Mouse (Mus musculus) hindbrain, embryonic 10.5 days (tissue): ENCODE results near the gene Espl1. TPM values are rescaled to one million over a fixed set of nuclear protein-coding genes. Genes with fewer than 3 reads are reported as not detected.

Source experiments
- DNase-seq: peaks from one replicate; pipeline ENCODE4 v3.0.0-alpha.2; 2017; ENCODE audit warnings: low spot score
- H3K27ac ChIP-seq: fragments of 300-500 bp; sonication (generic); 2 replicates; pipeline ENCODE4 v1.5.1; 2016; ENCODE audit warnings: mild to moderate bottlenecking, moderate library complexity
- H3K27me3 ChIP-seq: fragments of 300-500 bp; sonication (generic); 2 replicates; pipeline ENCODE4 v1.6.1; 2016; ENCODE audit warnings: mild to moderate bottlenecking; ENCODE audit not compliant: poor library complexity, insufficient read depth, severe bottlenecking
- H3K36me3 ChIP-seq: fragments of 300-500 bp; sonication (generic); 2 replicates; pipeline ENCODE4 v1.6.1; 2016; ENCODE audit warnings: mild to moderate bottlenecking, moderate library complexity
- H3K4me1 ChIP-seq: fragments of 300-500 bp; sonication (generic); replicated peaks from 2 replicates; pipeline ENCODE4 v1.6.1; 2016; ENCODE audit warnings: mild to moderate bottlenecking
- H3K4me3 ChIP-seq: fragments of 300-500 bp; sonication (generic); 2 replicates; pipeline ENCODE4 v1.5.1; 2016; ENCODE audit warnings: mild to moderate bottlenecking, moderate library complexity
- H3K9me3 ChIP-seq: fragments of 300-500 bp; sonication (generic); 2 replicates; pipeline ENCODE4 v1.6.1; 2016; ENCODE audit warnings: mild to moderate bottlenecking, moderate library complexity
- WGBS: fragments of 180-500 bp; shearing (Covaris S2); methylation state at CpG from one replicate; pipeline ENCODE4 v1.1.7; 2016; 5-methylcytosine and 5-hydroxymethylcytosine counted together
- polyA plus RNA-seq: library from polyadenylated mRNA; unstranded; fragments of >200 nt; fragmentation: Nextera tagmentation; extraction: Ambion mirVana; gene quantifications from 2 replicates; pipeline ENCODE4 v1.2.1, GENCODE M21; 2016

Gene Espl1
- polyA plus RNA-seq, 1 experiment from 2014 or later: 42.6 TPM

DNA sequence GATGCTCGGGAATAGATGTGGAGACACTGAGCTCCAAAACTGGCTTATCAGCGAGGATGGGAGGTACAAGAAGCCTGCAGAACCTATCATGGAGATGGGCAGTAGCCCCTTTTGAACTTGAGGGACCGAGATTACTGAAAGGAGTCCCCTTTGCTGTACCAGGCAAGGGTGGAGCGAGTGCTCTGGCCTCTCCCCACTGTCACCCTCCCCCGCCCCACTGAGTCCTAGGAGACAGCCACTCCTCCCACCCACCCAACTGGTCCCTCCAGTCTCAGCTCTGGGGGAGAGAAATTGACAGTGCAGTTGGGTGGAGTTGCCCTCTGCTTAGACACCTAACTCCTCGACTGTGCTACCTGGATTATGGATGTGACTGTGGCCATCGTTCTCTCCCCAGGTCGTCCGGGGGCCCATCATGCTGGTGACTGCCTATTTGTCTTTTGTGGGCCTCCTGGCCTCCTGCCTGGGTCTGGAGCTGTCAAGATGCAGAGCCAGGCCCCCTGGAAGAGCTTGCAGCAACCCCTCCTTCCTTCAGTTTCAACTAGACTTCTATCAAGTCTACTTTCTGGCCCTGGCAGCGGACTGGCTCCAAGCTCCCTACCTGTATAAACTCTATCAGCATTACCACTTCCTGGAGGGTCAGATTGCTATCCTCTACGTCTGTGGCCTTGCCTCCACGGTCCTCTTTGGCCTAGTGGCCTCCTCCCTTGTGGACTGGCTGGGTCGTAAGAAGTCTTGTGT is 16.1 kb upstream of the Espl1 start:
- Histone ChIP-seq H3K9me3 (no peaks in the 10 kb centered on the region), H3K27me3 (no peaks in the 10 kb centered on the region), H3K4me1 (peaks cover 17% of the 10 kb centered on the region), H3K27ac (peak overlapping the region; percentile 92), H3K36me3 (peaks cover 26% of the 10 kb centered on the region), H3K4me3 (peak overlapping the region; percentile 84)
- DNase-seq: no peak
- 31% methylated on average over 13 of the region's 13 CpGs for WGBS

DNA sequence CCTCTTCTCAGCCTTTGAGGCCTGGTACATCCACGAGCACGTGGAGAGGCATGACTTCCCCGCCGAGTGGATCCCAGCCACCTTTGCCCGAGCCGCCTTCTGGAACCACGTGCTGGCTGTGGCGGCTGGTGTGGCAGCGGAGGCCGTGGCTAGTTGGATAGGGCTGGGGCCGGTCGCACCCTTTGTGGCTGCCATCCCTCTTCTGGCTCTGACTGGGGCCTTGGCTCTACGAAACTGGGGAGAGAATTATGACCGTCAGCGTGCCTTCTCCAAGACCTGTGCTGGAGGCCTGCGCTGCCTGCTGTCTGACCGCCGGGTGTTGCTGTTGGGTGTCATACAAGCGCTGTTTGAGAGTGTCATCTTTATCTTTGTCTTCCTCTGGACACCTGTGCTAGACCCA is 15.4 kb upstream of the Espl1 start:
- Histone ChIP-seq H3K4me1 (peaks cover 17% of the 10 kb centered on the region), H3K36me3 (peaks cover 26% of the 10 kb centered on the region), H3K9me3 (no peaks in the 10 kb centered on the region), H3K4me3 (peak overlapping the region; percentile 84), H3K27me3 (no peaks in the 10 kb centered on the region), H3K27ac (no peak overlapping the region)
- WGBS: 96% methylated on average over 19 of the region's 19 CpGs
- no peak for DNase-seq

DNA sequence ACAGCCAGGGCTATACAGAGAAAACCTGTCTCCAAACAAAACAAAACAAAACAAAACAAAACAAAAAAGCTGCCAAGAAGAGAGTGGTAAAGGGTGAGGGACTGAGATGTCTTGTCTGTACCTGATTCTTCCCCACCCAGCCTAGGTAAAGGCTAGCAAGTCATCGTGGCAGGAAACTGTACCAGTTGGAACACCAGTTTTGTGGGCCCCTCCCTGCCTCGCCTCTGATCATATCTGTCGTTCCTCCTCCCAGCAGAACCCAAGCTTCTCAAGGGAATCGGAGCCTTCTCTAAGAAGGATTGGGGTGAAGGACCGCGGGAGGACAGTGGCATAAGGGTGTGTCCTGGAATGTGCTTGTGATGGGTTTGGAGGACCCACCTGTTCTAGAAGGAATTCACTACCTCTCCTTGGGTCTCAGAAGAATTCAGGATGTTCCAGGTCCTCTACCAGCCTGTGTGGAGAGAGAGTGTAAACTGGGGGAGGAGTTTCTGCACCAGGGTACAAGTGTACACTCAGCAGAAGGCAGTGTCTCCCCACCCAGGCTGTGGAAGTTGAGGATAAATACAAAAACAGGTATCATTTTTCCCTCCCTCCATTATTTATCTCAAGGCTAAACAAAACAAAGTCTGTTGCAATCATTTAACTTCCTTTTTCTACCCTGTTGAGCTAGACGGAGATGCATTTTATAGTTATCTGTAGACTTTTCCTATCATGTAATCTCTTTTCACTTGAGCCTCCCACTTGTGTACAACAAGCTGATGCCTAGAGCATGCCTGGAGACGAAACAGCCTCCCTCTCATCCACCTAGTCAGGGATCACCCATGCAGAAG is 13.4 kb upstream of the Espl1 start:
- 88% methylated on average over 8 of the region's 8 CpGs for WGBS

DNA sequence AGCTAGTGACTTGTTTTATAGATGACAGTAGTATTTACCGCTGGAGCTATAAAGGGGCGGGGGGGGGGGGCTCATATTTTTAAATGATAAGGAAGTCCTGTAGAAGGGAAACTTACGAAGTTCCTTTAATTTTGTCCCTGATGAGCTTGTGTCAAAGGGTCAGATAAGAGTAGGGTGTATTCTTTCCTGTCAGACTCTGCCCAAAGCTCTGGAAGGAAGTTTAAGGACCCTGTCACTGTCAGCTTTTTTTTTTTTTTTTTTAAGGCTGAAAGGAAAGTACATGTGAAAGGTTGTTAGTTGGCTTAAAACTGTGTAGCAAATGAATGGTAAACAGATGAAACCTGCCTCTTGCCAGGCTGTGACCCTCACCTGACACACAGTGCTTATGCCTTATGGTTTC is 12.4 kb upstream of the Espl1 start:
- H3K4me3 ChIP-seq: no peak overlapping the region
- 82% methylated on average over 3 of the region's 3 CpGs for WGBS
- no peak for DNase-seq

More for the DNA sequence above, 13.4 kb upstream of the Espl1 start:
- Histone ChIP-seq H3K4me3 (no peak overlapping the region), H3K27me3 (no peaks in the 10 kb centered on the region), H3K4me1 (peaks cover 17% of the 10 kb centered on the region), H3K9me3 (no peaks in the 10 kb centered on the region), H3K27ac (no peak overlapping the region), H3K36me3 (peaks cover 26% of the 10 kb centered on the region)
- DNase-seq: no peak

DNA sequence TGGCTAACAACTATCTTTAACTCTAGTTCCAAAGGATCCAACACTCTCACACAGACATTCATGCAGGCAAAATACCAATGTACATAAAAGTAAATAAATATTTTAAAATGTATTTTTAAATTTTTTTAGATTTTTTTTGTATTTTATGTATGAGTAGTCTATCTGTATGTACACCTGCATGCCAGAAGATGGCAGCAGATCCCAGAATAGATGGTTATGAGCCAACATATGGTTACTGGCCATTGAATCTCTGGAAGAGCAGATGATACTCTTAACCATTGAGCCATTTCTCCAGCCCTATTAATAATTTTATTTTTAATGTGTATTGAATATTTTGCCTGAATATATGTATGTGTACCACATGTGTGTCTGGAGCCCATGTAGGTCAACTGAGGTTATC is 8.7 kb upstream of the Espl1 start:
- Histone ChIP-seq H3K4me3 (no peak overlapping the region), H3K27me3 (no peaks in the 10 kb centered on the region), H3K9me3 (no peaks in the 10 kb centered on the region), H3K4me1 (no peaks in the 10 kb centered on the region), H3K27ac (no peak overlapping the region), H3K36me3 (peaks cover 5% of the 10 kb centered on the region)
- peak; percentile 21 for DNase-seq

More for the DNA sequence above, 12.4 kb upstream of the Espl1 start:
- Histone ChIP-seq H3K27ac (no peak overlapping the region), H3K4me1 (peaks cover 15% of the 10 kb centered on the region), H3K9me3 (no peaks in the 10 kb centered on the region), H3K27me3 (no peaks in the 10 kb centered on the region), H3K36me3 (peaks cover 26% of the 10 kb centered on the region)

DNA sequence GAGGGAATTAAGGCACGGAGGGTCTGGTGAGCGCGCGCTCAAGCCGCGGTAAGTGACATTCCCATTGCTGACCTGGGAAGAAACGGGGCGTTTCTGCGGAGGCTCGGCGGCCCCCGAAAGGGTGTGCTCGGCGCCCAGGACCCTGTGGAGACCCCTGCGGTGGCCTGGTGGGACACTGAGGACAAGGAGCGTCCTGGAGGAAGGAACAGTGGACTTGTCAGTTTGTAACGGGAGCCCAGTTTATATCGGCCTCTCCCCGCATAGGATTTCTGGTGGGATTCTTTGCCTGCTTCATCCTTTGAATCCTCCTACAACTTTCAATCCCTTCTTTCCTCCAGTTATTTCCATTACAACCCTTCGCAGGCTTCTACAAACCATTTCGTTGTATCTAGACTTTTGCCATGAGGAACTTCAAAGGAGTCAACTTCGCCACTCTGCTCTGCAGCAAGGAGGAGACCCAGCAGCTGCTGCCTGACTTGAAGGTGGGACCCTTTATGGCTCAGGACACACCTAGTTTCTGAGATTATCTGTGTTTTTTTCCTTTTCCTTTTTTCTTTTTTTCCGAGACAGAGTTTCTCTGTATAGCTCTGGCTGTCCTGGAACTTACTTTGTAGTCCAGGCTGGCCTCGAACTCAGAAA is 421 bp downstream of the Espl1 start:
- peaks cover 15% of the 10 kb centered on the region for H3K4me1 ChIP-seq
- no peaks in the 10 kb centered on the region for H3K9me3 ChIP-seq
- no peak for DNase-seq
- H3K27ac ChIP-seq: peak overlapping the region; percentile 87
- peaks cover 37% of the 10 kb centered on the region for H3K36me3 ChIP-seq
- no peaks in the 10 kb centered on the region for H3K27me3 ChIP-seq
- WGBS: 5% methylated on average over 24 of the region's 24 CpGs
- peak overlapping the region; percentile 83 for H3K4me3 ChIP-seq

DNA sequence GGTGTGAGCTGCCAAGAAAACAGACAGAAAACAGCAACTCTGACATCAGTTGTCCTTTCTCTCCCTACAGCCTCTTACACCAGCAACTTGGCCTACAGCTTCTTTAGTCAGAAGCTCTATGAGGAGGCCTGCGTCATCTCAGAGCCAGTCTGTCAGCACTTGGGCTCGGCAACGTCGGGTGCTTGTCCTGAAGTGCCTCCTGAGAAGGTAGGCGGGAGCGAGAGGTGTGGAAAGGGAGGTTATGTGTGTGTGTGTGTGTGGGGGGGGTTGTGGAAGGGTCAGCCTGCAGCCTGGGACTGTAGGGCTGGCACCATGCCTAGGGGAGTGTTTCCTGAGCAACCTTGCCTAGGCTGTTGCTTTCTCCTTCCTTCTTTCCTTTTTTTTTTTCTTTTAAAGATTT is 6.5 kb downstream of the Espl1 start:
- H3K27ac ChIP-seq: no peak overlapping the region
- no peaks in the 10 kb centered on the region for H3K9me3 ChIP-seq
- no peaks in the 10 kb centered on the region for H3K4me1 ChIP-seq
- no peaks in the 10 kb centered on the region for H3K27me3 ChIP-seq
- WGBS: 86% methylated on average over 6 of the region's 6 CpGs
- no peak overlapping the region for H3K4me3 ChIP-seq
- no peak for DNase-seq
- H3K36me3 ChIP-seq: peaks cover 96% of the 10 kb centered on the region

DNA sequence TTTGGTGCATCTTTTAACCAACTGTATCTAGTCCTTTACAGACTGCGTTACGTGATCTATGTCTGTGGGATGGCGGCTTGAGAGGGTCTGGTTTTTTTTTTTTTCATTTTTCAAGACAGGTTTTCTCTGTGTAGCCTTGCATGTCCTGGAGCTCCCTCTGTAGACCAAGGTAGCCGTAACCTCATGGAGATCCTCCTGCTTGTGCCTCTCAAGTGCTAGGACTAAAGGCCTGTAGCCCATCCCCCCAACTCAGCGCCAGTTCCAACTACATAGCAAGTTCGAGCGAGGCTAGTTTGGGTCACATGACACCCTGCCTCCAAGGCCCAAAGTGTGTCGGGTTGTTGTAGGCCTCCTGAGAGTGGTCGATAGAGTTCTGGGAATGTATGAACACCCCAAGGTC is 12.7 kb downstream of the Espl1 start:
- WGBS: 89% methylated on average over 9 of the region's 9 CpGs
- DNase-seq: no peak
- Histone ChIP-seq H3K27me3 (no peaks in the 10 kb centered on the region), H3K9me3 (no peaks in the 10 kb centered on the region), H3K4me1 (no peaks in the 10 kb centered on the region), H3K27ac (no peak overlapping the region), H3K36me3 (peaks cover 96% of the 10 kb centered on the region), H3K4me3 (no peak overlapping the region)

DNA sequence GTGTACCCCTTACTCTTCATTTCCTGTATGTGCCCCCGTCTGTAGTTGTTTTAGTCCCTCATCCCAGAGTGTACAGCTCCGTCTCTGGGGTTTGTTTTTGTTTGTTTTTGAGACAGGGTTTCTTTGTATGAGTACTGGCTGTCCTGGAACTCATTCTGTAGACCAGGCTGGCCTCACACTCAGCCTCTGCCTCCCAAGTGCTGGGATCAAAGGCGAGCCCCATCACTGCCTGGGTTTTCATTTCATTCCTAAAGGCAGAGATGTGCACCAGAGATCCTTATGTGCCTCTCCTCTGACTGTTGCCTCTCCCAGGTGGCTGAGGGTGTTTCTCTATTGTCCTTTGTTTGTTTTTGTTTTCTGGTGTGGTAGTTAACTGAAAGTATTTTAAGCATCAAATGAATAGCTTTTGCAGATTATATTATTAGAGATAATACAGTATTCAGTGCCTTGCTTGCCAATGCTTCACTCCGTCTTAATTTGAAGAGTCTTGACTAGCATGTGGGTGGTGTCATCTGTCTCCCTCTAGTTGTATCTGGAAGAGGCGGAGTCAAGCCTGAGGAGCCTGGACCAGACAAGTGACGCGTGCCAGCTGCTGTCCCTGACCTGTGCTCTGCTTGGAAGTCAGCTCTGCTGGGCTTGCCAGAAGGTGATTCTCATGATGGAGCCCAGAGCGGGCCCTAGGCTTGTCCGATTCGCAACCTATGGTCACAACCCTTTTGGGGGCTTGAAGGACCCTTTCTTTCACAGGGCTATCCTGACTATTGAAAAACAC is 14.2 kb downstream of the Espl1 start:
- H3K27ac ChIP-seq: no peak overlapping the region
- H3K4me3 ChIP-seq: no peak overlapping the region
- no peaks in the 10 kb centered on the region for H3K4me1 ChIP-seq
- 83% methylated on average over 10 of the region's 10 CpGs for WGBS
- H3K27me3 ChIP-seq: no peaks in the 10 kb centered on the region
- H3K9me3 ChIP-seq: no peaks in the 10 kb centered on the region
- DNase-seq: no peak
- H3K36me3 ChIP-seq: peaks cover 96% of the 10 kb centered on the region

DNA sequence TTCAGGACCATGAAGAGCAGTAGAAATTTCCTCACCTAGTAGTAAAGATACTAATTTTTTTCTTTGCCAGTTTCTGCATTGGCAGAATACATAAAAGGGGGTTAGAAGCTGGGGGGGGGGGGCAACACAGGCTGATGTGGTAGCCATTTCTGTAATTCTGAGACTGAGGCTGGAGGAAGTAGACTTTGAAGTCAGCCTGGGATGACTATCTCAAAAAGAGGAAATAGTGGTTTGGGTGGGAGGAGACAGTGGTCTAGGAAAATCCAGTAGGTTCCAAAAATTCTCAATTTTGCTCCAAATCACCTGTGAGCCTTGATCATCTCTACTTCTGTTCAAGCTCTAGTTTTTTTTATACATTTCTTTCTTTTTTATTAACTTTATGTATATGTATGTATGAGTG is 15.4 kb downstream of the Espl1 start:
- no peak for DNase-seq
- Histone ChIP-seq H3K36me3 (peaks cover 96% of the 10 kb centered on the region), H3K9me3 (no peaks in the 10 kb centered on the region), H3K4me1 (no peaks in the 10 kb centered on the region), H3K27ac (no peak overlapping the region), H3K27me3 (no peaks in the 10 kb centered on the region), H3K4me3 (no peak overlapping the region)

DNA sequence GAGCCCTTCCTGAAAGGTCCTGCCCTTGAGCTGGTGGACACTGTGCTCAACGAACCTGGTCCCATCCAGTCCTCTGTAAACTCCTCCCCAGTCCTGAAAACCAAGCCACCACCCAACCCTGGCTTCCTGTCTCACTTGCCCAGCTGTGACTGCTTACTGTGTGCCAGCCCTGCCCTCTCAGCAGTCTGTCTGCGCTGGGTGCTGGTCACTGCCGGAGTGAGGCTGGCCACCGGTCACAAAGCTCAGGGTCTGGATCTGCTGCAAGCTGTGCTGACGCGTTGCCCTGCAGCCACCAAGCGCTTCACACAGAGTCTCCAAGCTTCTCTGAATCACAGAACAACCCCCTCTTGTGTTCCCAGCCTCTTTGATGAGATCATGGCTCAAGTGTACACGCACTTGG is 19.2 kb downstream of the Espl1 start:
- 90% methylated on average over 8 of the region's 8 CpGs for WGBS
- no peaks in the 10 kb centered on the region for H3K9me3 ChIP-seq
- H3K4me1 ChIP-seq: no peaks in the 10 kb centered on the region
- peaks cover 94% of the 10 kb centered on the region for H3K36me3 ChIP-seq
- no peaks in the 10 kb centered on the region for H3K27me3 ChIP-seq
- no peak overlapping the region for H3K4me3 ChIP-seq
- no peak for DNase-seq
- no peak overlapping the region for H3K27ac ChIP-seq

DNA sequence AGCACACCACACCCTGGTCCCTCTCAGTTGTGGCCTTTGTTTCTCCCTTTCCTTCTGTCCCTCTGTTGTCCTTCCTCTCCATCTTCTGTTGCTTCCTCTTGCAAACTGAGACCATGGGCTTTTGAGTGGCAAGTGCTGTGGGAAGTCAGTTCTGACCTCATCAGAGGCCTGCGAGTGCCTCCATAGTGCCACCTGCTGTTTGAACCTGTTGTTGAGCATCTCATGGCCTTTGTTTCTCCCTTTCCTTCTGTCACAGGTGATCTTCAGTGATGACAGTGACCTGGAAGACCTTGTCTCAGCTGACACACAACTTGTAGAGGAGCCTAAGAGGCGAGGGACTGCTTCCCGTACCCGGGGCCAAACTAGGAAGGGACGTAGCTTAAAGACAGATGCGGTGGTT is 20.2 kb downstream of the Espl1 start:
- H3K4me1 ChIP-seq: no peaks in the 10 kb centered on the region
- peaks cover 96% of the 10 kb centered on the region for H3K36me3 ChIP-seq
- no peaks in the 10 kb centered on the region for H3K27me3 ChIP-seq
- 92% methylated on average over 6 of the region's 6 CpGs for WGBS
- no peaks in the 10 kb centered on the region for H3K9me3 ChIP-seq
- H3K27ac ChIP-seq: no peak overlapping the region
- H3K4me3 ChIP-seq: no peak overlapping the region
- peak; percentile 43 for DNase-seq
